Mouse (Mus musculus) spleen, postnatal 4 days (tissue): ENCODE results near the gene Rpap3.
"Not testable (repeated sequence)": the region's sequence is repeated elsewhere in the genome, so short reads cannot be mapped to it uniquely, and the experiment has no call there.

Source experiments
- DNase-seq, 2 experiments: peaks; one replicate each; pipeline ENCODE4 v3.0.0; 2022; ENCODE audit warnings: low spot score in 2 of 2

The Rpap3 gene

DNA sequence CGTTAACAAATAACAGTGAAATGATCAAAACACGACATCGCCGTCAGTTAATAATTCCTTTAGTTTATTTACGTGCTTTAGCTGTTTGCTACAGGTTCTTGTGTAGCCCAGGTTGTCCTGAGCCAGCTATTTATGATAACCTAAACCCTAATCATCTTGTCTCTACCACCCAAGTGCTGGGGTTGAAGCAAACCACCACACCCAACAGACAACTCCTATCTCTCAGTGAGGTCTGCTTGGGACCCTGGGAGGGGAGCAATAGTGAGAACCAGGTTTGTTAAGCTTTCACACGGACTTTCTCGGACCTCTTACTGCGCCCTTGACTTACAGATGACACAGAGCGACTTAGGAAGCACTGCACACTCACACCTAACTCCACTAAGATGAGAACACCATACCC is 21.5 kb downstream of the Rpap3 start:
- DNase-seq = no peak

DNA sequence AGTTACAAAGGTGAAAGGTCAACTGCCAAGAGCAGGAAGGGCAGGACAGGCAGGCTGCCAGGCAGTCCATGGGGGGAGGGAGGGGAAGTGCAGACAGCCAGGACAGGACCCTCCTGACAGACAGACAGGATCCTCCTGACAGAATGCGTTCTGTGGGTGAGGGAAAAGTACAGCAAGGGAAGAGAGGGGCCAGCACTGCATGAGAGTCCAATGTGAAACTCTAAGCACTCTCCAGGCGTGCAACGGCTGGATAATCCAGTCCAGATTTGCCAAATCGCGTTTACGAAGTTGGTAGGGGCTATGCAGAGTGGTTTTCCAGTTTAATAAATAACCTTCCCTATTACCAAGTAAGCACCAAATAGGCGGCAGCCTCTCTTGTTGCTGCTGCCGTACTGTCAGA is 23.6 kb downstream of the Rpap3 start:
- DNase-seq = no peak

- no peak for DNase-seq
These were observed 25.5 kb downstream of the Rpap3 start for GRCm38 (mm10) chr15:97679991-97680681.

GRCm38 (mm10) chr15:97677341-97677740 is 28.3 kb downstream of the Rpap3 start:
- DNase-seq = no peak

DNA sequence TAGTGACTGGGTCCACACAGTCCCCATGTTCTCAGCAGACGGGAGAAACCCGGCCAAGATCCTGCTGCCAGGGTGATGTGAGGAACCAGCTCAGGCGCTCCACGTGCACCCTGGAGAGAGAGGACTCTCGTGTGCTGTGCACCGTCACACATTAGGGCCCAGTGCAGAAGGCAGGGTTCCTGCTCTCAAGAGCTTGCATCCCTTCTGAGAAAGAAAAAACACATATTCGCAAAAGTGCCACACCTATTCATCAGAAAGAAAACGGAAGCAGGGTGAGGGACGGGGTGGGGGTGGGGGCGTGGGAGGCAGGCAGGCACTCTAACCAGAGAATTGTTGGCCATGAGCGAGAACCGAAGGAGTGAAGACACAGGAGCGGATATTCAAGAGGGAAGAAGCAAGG is 29.7 kb downstream of the Rpap3 start:
- DNase-seq = no peak

- no peak for DNase-seq
These were observed 31.2 kb downstream of the Rpap3 start for GRCm38 (mm10) chr15:97674423-97674822.

DNA sequence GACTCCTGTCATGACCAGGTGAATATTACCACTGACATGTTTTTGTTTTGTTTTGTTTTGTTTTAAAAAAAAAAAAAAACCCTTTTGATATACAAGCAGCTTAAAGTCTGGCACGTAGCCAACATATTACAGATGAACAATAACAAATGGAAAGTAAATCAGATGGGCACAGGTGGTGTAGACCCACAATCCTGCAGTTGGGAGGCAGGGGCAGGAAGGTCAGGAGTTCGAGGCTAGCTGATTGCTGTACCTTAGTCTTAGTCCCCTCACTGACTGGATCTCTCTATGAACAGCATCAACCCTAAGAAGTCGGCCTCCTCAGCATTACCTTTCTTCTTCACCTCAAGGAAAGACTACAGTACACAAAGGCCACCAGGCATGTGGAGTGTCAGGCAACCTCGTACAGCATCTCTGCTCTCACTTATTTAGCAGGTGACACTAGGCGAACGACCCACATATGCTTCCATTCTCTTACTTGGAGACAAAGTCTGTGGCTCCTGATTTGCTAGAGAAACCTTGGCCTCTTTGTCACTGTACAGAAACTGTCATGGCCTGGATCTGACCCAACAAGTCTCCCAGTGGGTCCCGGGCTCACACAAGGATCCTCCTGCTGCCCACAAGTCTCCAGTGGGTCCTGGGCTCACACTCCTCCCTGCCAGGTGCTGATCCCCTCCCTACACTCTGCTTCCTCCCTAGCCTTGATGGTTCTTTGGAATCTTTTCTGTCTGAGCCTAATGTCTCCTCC is 32.2 kb downstream of the Rpap3 start:
- DNase-seq = no peak

GRCm38 (mm10) chr15:97672211-97672765 is 33.3 kb downstream of the Rpap3 start:
- DNase-seq = no peak

- DNase-seq = no peak
These were observed 35.1 kb downstream of the Rpap3 start for GRCm38 (mm10) chr15:97670554-97670953.

GRCm38 (mm10) chr15:97668158-97668877 is 37.3 kb downstream of the Rpap3 start:
- DNase-seq = not testable (repeated sequence)

GRCm38 (mm10) chr15:97667437-97667836 is 38.2 kb downstream of the Rpap3 start:
- DNase-seq = peak; percentile 54 to 79

DNA sequence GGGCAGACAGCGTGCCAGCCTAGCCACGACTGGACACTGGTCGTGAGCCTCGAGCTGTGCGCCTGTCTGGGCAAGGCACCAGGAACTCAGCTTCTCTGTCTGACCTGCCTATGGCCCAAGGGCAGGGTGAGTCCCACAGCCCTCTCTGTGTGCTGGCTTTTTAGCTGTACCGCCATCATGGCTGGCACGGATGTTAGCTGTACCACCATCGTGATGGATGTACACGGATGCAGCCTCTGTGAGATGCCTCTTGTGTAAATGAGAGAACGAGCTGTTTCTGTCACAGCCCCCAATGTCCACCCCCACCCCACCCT is 39.2 kb downstream of the Rpap3 start:
- no peak for DNase-seq

DNA sequence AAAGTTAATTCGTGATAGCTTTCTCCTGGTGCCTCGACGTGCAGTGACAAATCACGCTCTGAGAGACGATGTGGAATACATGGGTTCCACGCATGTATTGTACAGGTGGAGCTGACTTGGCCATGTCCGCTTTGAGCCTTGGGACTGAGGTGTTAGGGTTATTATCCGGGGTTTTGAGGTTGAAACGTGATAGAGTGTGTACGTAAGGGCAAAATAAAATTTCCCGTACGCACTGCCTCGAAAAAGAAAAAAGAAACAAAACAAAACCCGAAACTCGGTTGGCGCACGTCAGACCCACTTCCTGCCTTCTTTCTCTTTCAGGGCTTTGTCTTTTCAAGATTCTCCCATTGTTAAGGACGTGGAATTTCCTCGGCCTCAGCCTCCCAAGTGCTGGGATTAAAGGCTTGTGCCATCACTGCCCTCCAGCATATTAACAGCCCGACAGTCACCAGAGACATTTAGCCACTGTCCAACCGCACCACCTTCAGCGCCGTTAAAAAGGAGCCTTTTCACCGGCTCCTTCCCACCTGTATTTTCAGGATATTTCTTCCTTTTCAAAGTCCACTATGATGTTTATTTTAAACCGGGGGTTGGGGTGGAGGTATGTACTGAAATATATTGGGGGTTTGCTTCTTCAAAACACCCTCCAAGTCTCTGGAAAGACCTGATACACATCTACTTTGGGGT is 39.7 kb downstream of the Rpap3 start:
- DNase-seq = no peak

- no peak for DNase-seq
These were observed 40.5 kb downstream of the Rpap3 start for GRCm38 (mm10) chr15:97664981-97665668.

- DNase-seq = peak; percentile 73 to 87
These were observed 41.7 kb downstream of the Rpap3 start for GRCm38 (mm10) chr15:97663750-97664406.

- no peak for DNase-seq
These were observed 46.9 kb downstream of the Rpap3 start for GRCm38 (mm10) chr15:97658755-97659116.

- no peak for DNase-seq
These were observed 47.5 kb downstream of the Rpap3 start for GRCm38 (mm10) chr15:97657856-97658754.

DNA sequence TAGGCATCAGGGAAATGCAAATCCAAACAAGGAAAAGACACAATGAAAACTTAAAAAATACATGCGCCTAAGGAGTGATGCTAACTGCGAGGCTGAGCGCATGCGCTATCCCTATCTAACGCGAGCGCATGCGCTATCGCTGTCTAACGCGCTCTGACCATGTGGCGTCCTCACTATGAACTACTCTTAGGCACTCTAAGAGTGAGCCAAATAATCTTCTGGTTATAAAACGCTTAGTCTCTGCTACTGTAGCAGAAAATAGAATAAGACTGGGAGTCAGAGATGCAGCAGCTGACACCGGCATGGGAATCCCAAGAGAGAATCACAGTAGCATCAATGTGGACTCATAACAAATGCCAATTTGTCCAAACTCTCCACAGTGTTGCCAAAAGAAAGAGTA is 48.2 kb downstream of the Rpap3 start:
- no peak for DNase-seq

GRCm38 (mm10) chr15:97649726-97650125 is 55.9 kb downstream of the Rpap3 start:
- DNase-seq = no peak

DNA sequence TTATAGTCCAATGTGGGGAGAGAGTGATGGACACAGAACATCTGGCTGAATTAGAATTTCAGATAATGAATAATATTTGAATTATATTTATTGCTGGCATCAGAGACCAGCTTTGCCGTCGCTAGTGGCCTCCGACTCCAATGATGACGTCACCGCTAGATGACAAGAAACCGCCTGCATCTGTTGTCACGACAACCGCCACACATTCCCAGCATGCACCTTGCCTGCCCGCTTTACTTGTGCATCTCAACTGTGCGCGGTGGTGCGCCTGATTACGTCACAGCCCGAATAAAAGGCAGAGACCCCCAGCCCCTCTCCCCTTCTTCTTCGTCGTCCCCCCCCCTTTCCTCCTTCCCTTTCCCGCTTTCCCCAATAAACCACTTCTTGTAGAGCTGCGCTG is 57.4 kb downstream of the Rpap3 start:
- no peak for DNase-seq
